Mouse (Mus musculus): ENCODE measurements at regions not wholly inside any gene's neighbourhood (a gene's known extent, or its start where the extent isn't known, plus 50 kb on each side); places are given as distances from the start of the nearest gene placed in this dataset.

DNA sequence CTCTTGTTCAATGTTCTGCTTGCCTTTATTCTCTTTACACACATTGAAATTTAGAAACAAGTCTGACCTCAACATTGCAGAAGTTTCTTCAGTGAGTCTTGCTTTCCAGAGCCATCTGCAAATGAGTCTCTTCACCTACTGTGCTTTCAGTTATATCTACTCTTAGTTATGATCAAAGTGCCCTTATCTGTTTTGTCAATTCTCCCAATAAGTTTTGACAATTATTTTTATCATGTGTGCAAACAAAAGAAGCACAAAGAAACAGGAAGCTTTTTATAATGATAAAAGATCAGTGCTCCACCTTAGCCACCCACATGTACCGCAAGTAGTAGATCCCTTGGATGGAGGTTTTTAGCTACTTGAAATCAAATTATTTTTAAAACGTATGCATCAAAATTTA is 1322.8 kb upstream of the Zeb2 start:
- H3K9me3 ChIP-seq (ENCODE audit: control insufficient read depth, low read length): no peaks in the 10 kb centered on the region
- no peak overlapping the region for H3K9ac ChIP-seq (ENCODE audit: low read length)
- H3K27ac ChIP-seq (replicated peaks; ENCODE audit: low read depth, low read length): no peak overlapping the region
- peaks cover 5% of the 10 kb centered on the region; the same call in 1 of the 2 replicates for H3K4me1 ChIP-seq (ENCODE audit: control insufficient read depth, insufficient read depth, low read length)
- no peak overlapping the region for H3K4me2 ChIP-seq (ENCODE audit: low read depth, severe bottlenecking)
- 83% methylated on average over 2 of the region's 2 CpGs for WGBS
- H3K27me3 ChIP-seq (ENCODE audit: control insufficient read depth, insufficient read depth, low read length): no peaks in the 10 kb centered on the region
- DNase-seq (ENCODE audit: low spot score) (no peak), ATAC-seq (ENCODE audit: insufficient number of reproducible peaks, low FRiP score, low TSS enrichment, low read depth) (no peak)
- H3K4me3 ChIP-seq (ENCODE audit: low read depth, low read length): no peak overlapping the region
- no peaks in the 10 kb centered on the region for H3K36me3 ChIP-seq (ENCODE audit: control insufficient read depth, insufficient read depth, low read length)

DNA sequence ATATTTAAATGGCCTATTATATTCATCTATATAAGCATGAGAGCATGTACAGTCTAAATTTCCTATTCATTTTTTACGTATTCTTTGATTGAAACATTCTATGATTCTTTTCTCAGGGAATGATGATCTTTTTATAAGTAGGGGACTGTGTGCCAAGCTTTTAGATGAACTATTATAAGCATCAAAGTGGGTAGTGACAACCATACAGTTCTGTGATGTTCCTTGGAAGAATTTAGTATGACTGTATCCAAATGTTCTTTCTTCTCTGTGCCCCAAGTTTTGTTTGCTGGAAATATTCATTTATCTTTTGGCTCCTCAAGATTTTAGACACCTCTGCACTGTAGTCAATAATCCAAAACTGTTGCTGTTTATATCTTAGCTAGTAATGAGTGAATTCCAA is 1301.1 kb upstream of the Zeb2 start:
- H3K4me3 ChIP-seq (ENCODE audit: low read depth, low read length): no peak overlapping the region
- H3K9ac ChIP-seq (ENCODE audit: low read length): no peak overlapping the region
- no peak overlapping the region for H3K27ac ChIP-seq (replicated peaks; ENCODE audit: low read depth, low read length)
- H3K36me3 ChIP-seq (ENCODE audit: control insufficient read depth, insufficient read depth, low read length): no peaks in the 10 kb centered on the region
- no peaks in the 10 kb centered on the region for H3K27me3 ChIP-seq (ENCODE audit: control insufficient read depth, insufficient read depth, low read length)
- no peaks in the 10 kb centered on the region for H3K4me1 ChIP-seq (ENCODE audit: control insufficient read depth, insufficient read depth, low read length)
- DNase-seq (ENCODE audit: low spot score) (no peak), ATAC-seq (ENCODE audit: insufficient number of reproducible peaks, low FRiP score, low TSS enrichment, low read depth) (no peak)
- WGBS: 96% methylated on average over 1 of the region's 1 CpGs
- no peak overlapping the region for H3K4me2 ChIP-seq (ENCODE audit: low read depth, severe bottlenecking)
- H3K9me3 ChIP-seq (ENCODE audit: control insufficient read depth, low read length): no peaks in the 10 kb centered on the region

DNA sequence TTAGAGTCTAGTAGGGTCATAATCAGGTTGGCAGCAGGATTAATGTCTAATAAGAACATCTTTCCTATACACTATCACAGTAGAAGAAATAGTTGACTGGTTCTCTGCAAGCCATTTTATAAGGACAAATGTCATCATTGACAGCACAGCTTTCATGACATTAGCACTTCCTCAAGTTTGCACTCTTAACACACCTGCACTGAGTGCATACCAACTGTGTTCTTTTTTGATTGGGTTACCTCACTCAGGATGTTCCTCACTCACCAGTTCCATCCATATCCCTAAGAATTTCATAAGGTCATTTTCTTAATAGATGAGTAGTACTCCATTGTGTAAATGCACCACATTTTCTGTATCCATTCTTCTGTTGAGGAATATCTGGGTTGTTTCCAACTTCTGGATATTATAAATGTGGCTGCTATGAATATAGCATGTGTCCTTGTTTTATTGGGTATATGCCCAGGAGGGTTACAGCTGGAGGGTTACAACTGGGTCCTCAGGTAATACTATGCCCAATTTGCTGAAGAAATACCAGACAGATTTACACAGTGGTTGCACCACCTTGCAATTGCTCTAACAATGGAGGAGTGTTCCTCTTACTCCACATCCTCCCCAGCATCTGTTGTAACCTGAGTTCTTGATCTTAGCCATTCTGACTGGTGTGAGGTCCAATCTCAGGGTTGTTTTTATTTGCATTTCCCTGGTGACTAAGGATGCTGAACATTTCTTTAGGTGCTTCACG is 1285.3 kb upstream of the Zeb2 start:
- 82% methylated on average over 1 of the region's 1 CpGs for whole genome bisulfite sequencing
- Histone ChIP-seq H3K27ac (replicated peaks; ENCODE audit: low read depth, low read length) (no peak overlapping the region), H3K9ac (ENCODE audit: low read length) (no peak overlapping the region), H3K4me2 (ENCODE audit: low read depth, severe bottlenecking) (no peak overlapping the region), H3K4me1 (ENCODE audit: control insufficient read depth, insufficient read depth, low read length) (no peaks in the 10 kb centered on the region), H3K27me3 (ENCODE audit: control insufficient read depth, insufficient read depth, low read length) (no peaks in the 10 kb centered on the region), H3K36me3 (ENCODE audit: control insufficient read depth, insufficient read depth, low read length) (no peaks in the 10 kb centered on the region), H3K4me3 (ENCODE audit: low read depth, low read length) (no peak overlapping the region), H3K9me3 (ENCODE audit: control insufficient read depth, low read length) (no peaks in the 10 kb centered on the region)
- ATAC-seq (ENCODE audit: insufficient number of reproducible peaks, low FRiP score, low TSS enrichment, low read depth) (no peak), DNase-seq (ENCODE audit: low spot score) (no peak)

DNA sequence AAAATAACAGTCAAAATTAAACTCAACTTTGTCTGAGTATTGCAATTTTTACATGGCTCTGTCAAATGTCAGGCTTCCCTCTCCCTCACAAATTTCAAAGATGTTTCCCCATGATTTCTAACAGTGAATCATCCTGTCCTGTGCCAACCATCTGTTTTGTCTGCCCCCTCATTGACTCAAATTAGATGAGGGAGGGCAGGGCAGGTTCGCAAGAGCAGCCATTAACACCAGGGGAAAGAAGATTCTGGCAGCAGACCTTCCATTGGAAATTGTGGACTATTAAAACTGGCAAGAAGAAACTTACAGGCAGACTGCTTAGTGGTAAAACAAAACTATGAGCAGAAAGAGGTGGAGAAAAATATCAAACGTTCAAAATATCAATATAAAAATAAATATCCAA is 1277.0 kb upstream of the Zeb2 start:
- no peaks in the 10 kb centered on the region for H3K9me3 ChIP-seq (ENCODE audit: control insufficient read depth, low read length)
- no peak overlapping the region for H3K4me3 ChIP-seq (ENCODE audit: low read depth, low read length)
- no peaks in the 10 kb centered on the region for H3K4me1 ChIP-seq (ENCODE audit: control insufficient read depth, insufficient read depth, low read length)
- no peak for DNase-seq (ENCODE audit: low spot score)
- no peaks in the 10 kb centered on the region for H3K36me3 ChIP-seq (ENCODE audit: control insufficient read depth, insufficient read depth, low read length)
- H3K27me3 ChIP-seq (ENCODE audit: control insufficient read depth, insufficient read depth, low read length): no peaks in the 10 kb centered on the region
- H3K4me2 ChIP-seq (ENCODE audit: low read depth, severe bottlenecking): no peak overlapping the region
- ATAC-seq (ENCODE audit: insufficient number of reproducible peaks, low FRiP score, low TSS enrichment, low read depth): no peak
- 76% methylated on average over 2 of the region's 2 CpGs for WGBS
- H3K9ac ChIP-seq (ENCODE audit: low read length): no peak overlapping the region
- H3K27ac ChIP-seq (replicated peaks; ENCODE audit: low read depth, low read length): no peak overlapping the region

DNA sequence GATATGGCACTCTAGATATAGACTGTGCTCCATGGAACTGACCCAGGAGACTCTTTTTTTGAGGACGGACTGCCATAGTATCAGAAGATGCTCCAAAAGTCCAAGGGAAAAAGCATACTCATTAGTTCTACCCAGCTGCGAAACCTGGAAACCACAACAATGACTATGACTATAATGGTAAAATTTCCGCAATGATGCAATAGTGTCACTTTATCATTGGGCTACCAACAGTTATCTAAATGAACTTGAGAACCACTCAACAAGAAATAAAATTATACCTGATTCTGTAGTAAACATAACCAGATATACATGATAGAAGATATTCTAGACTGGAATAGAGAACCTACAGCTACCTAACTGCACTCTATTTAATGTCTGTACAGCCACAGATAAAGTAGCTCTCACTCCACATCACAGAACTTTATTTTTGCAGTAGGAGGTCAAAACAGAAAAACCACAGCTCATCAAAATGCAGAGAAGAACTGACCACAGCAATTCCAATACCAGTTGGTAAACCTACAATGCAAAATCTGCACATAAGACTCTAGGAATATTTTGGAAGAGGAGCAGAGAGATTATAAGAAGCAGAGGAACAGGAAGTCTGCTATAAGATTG is 1255.8 kb upstream of the Zeb2 start:
- ATAC-seq (ENCODE audit: insufficient number of reproducible peaks, low FRiP score, low TSS enrichment, low read depth): no peak
- H3K9ac ChIP-seq (ENCODE audit: low read length): no peak overlapping the region
- 89% methylated on average over 3 of the region's 3 CpGs for WGBS

DNA sequence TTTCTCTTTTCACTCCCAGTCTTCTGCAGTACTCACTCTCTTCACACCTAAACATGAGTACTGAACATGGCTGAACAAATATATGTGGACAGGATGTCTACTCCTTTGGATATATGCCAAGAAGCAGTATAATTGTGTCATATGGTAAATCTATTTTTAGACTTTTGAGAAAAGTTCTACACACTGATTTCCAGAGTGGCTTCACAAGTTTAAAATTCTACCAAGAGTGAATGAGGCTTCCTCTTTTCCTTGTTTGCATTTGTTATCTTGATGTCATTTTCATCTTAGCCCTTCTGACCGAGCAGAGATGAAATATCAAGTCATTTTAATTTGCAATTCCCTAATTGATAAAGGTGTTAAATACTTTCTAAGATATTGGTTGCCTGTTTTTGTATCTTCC is 1254.6 kb upstream of the Zeb2 start:
- 63% methylated on average over 1 of the region's 1 CpGs for WGBS

More for the DNA sequence above, 1255.8 kb upstream of the Zeb2 start:
- Histone ChIP-seq H3K27me3 (ENCODE audit: control insufficient read depth, insufficient read depth, low read length) (no peaks in the 10 kb centered on the region), H3K36me3 (ENCODE audit: control insufficient read depth, insufficient read depth, low read length) (no peaks in the 10 kb centered on the region), H3K4me3 (ENCODE audit: low read depth, low read length) (no peak overlapping the region), H3K9me3 (ENCODE audit: control insufficient read depth, low read length) (no peaks in the 10 kb centered on the region), H3K27ac (replicated peaks; ENCODE audit: low read depth, low read length) (no peak overlapping the region), H3K4me2 (ENCODE audit: low read depth, severe bottlenecking) (no peak overlapping the region), H3K4me1 (ENCODE audit: control insufficient read depth, insufficient read depth, low read length) (no peaks in the 10 kb centered on the region)
- no peak for DNase-seq (ENCODE audit: low spot score)

DNA sequence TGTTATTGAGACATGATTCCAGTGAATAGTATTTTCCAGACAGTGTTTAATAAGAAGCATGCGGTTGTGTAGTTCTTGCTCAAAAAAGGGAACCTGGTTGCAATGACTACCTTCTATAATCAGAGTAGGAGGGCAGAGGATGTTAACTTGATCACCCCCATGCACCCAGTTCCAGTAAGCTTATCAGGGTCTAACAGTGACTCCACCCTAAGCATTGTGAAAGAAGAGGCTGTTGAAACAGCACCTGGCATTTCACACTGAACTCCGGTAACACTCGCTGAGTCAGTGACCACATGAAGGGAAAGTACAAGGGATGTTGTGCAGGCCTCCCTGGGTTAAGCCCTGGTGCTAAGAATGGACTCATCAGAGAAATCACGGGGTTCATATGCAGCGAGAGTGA is 1253.8 kb upstream of the Zeb2 start:
- no peaks in the 10 kb centered on the region for H3K9me3 ChIP-seq (ENCODE audit: control insufficient read depth, low read length)
- no peak overlapping the region for H3K27ac ChIP-seq (replicated peaks; ENCODE audit: low read depth, low read length)
- no peak overlapping the region for H3K4me3 ChIP-seq (ENCODE audit: low read depth, low read length)
- ATAC-seq (ENCODE audit: insufficient number of reproducible peaks, low FRiP score, low TSS enrichment, low read depth) (no peak), DNase-seq (ENCODE audit: low spot score) (no peak)
- H3K4me1 ChIP-seq (ENCODE audit: control insufficient read depth, insufficient read depth, low read length): no peaks in the 10 kb centered on the region
- H3K27me3 ChIP-seq (ENCODE audit: control insufficient read depth, insufficient read depth, low read length): no peaks in the 10 kb centered on the region
- no peak overlapping the region for H3K4me2 ChIP-seq (ENCODE audit: low read depth, severe bottlenecking)
- H3K9ac ChIP-seq (ENCODE audit: low read length): no peak overlapping the region
- 82% methylated on average over 5 of the region's 5 CpGs for WGBS
- H3K36me3 ChIP-seq (ENCODE audit: control insufficient read depth, insufficient read depth, low read length): no peaks in the 10 kb centered on the region

More for the DNA sequence above, 1254.6 kb upstream of the Zeb2 start:
- Histone ChIP-seq H3K9me3 (ENCODE audit: control insufficient read depth, low read length) (no peaks in the 10 kb centered on the region), H3K4me1 (ENCODE audit: control insufficient read depth, insufficient read depth, low read length) (no peaks in the 10 kb centered on the region), H3K27ac (replicated peaks; ENCODE audit: low read depth, low read length) (no peak overlapping the region), H3K9ac (ENCODE audit: low read length) (no peak overlapping the region), H3K36me3 (ENCODE audit: control insufficient read depth, insufficient read depth, low read length) (no peaks in the 10 kb centered on the region), H3K4me3 (ENCODE audit: low read depth, low read length) (no peak overlapping the region), H3K27me3 (ENCODE audit: control insufficient read depth, insufficient read depth, low read length) (no peaks in the 10 kb centered on the region), H3K4me2 (ENCODE audit: low read depth, severe bottlenecking) (no peak overlapping the region)
- ATAC-seq (ENCODE audit: insufficient number of reproducible peaks, low FRiP score, low TSS enrichment, low read depth) (no peak), DNase-seq (ENCODE audit: low spot score) (no peak)

DNA sequence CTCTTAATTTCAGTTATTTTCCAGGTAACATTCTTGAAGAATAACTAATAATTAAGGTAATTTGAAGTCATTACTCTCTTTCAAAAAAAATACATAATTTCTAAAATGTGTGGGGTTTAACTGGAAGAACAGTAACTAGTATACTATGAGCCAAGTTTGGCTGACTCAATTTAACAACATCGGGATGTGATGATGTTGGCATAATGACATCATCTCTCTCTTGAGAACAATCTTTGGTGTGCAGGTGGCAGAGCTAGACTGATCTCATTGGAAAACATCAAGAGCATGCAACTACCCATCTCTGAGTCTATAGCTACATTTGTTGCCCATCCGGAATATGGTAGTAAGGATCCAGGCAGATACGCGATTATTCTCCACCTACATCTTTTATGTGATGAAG is 1251.7 kb upstream of the Zeb2 start:
- H3K36me3 ChIP-seq (ENCODE audit: control insufficient read depth, insufficient read depth, low read length): no peaks in the 10 kb centered on the region

DNA sequence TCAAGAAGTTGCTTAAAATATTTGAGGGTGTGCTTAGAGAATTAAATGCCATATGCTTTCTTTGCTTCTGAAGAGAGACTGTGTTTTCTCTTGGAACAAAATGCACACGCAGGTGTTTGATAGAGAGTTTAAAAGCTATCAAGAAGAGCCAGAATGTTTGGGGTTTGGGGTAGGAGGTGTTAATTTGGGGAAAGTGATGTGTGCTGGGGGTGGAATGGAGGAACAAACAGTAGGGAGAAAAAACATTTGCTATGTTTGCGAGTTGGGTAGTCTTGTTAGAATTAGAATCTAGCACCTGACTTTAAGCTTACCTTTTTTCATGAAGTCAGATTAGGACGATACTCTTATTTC is 1248.9 kb upstream of the Zeb2 start:
- Histone ChIP-seq H3K9ac (ENCODE audit: low read length) (no peak overlapping the region), H3K27me3 (ENCODE audit: control insufficient read depth, insufficient read depth, low read length) (no peaks in the 10 kb centered on the region), H3K27ac (replicated peaks; ENCODE audit: low read depth, low read length) (no peak overlapping the region), H3K4me3 (ENCODE audit: low read depth, low read length) (no peak overlapping the region), H3K4me2 (ENCODE audit: low read depth, severe bottlenecking) (no peak overlapping the region), H3K4me1 (ENCODE audit: control insufficient read depth, insufficient read depth, low read length) (no peaks in the 10 kb centered on the region), H3K9me3 (ENCODE audit: control insufficient read depth, low read length) (no peaks in the 10 kb centered on the region), H3K36me3 (ENCODE audit: control insufficient read depth, insufficient read depth, low read length) (no peaks in the 10 kb centered on the region)
- DNase-seq (ENCODE audit: low spot score): no peak
- WGBS: 88% methylated on average over 3 of the region's 3 CpGs
- no peak for ATAC-seq (ENCODE audit: insufficient number of reproducible peaks, low FRiP score, low TSS enrichment, low read depth)

More for the DNA sequence above, 1251.7 kb upstream of the Zeb2 start:
- no peaks in the 10 kb centered on the region for H3K4me1 ChIP-seq (ENCODE audit: control insufficient read depth, insufficient read depth, low read length)
- H3K27me3 ChIP-seq (ENCODE audit: control insufficient read depth, insufficient read depth, low read length): no peaks in the 10 kb centered on the region
- no peak overlapping the region for H3K9ac ChIP-seq (ENCODE audit: low read length)
- H3K4me3 ChIP-seq (ENCODE audit: low read depth, low read length): no peak overlapping the region
- DNase-seq (ENCODE audit: low spot score) (no peak), ATAC-seq (ENCODE audit: insufficient number of reproducible peaks, low FRiP score, low TSS enrichment, low read depth) (no peak)
- no peaks in the 10 kb centered on the region for H3K9me3 ChIP-seq (ENCODE audit: control insufficient read depth, low read length)
- H3K27ac ChIP-seq (replicated peaks; ENCODE audit: low read depth, low read length): no peak overlapping the region
- 95% methylated on average over 4 of the region's 4 CpGs for WGBS
- H3K4me2 ChIP-seq (ENCODE audit: low read depth, severe bottlenecking): no peak overlapping the region

Data from limb, embryonic 11.5 days (tissue).